Mouse (Mus musculus): Measurements from ENCODE around the gene Tacstd2.

DNA sequence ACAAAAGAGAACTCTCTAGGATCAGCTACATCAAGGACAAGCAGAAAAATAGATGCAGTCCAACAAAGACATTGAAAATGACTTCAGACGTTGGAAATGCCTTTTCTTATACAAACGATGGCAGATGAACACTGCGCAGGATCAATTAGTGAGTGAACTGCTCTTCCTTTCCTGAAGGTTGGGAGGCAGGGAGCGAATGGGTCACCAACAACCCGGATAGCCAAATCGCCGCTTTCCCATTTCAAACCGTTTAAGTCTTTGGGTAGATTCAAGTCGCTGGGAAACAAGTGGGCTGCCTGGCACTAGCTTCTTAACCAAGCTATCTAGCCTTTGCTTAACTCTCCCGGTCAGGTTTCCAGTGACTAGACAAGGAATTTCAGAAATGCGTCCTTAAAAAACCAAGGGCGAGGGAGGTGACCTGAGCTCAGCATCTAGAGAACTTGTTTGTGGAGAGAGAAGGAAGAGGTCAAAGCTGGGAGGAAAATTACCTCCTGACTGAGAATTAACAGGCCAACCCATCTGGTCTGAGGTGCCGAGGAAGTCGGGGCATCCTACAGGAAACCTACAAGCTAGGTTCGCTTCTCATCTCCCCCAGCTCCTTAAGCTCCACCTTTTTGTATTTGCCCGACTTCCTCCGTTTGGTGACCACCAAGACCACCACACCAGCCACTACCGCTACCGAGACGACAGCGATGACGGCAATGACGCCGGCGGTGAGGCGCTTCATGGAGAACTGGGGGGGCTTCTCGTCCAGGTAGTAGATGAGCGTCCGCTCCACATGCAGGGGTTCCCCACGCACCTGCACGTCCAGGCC, 1.2 kb downstream of the Tacstd2 start:
- TF ChIP-seq CTCF (IDR thresholded peaks at IDR 0.05), result no peak
- TF ChIP-seq POLR2A (IDR thresholded peaks at IDR 0.05; ENCODE audit: insufficient read depth, low read depth, low read length), result no peak
- no peak for TF ChIP-seq EP300 (IDR thresholded peaks at IDR 0.05; ENCODE audit: insufficient read depth, low read depth, low read length)

Measured in heart, adult 2 months (tissue).